Mouse (Mus musculus) v-Abl transformed pro-B cells (cell line): ENCODE data around the gene Ppp2r2c.

Experiments used
- in situ Hi-C, 2 experiments: fragments of 400-800 bp; cut with MboI; formaldehyde crosslinking; loops; one replicate each; pipeline ENCODE4 v1.15.1; 2025; ENCODE audit not compliant: unreplicated experiment in 2 of 2

Gene Ppp2r2c

DNA sequence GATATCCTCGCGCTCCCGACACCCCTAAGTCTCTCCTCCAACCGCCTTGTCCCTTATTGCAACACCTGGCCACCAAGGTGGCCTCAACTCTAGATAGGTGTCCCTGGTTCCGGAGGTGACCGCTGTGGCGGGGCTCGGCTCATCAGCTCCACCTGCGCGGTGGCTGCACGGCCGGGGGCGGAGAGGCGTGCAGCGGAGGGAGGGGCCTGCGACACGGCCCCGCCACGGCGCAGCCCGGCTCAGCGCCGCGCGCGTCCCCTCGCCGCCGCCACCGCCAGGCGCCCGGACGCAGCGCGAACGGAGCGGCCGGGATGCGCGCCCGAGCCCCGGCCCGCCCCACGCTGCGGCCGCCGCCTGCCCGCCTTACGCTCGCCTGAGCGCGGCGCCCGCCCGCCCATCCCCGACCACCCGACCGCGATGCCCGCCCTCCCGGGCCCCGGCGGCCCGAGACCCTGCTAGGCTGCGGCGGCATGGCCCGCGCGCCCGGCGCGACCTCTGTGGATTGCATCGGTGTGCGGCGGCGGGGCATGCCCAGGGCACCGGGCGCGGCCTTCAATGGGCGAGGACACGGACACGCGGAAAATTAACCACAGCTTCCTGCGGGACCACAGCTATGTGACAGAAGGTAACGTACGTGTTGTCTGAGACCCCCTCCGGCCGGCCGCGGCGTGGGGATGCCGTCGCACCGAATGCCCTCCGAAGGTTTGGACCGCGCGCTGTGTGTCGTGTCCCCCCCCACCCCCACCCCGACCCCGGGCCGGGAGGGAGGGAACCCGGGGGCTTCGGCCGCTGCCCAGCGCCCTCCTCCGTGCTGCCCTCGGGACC, at the start of gene Ppp2r2c:
TSS of gene Ppp2r2c (plus strand) at position 248 of the 825 bp plus-strand sequence.
- in situ Hi-C loops: no loop called here

DNA sequence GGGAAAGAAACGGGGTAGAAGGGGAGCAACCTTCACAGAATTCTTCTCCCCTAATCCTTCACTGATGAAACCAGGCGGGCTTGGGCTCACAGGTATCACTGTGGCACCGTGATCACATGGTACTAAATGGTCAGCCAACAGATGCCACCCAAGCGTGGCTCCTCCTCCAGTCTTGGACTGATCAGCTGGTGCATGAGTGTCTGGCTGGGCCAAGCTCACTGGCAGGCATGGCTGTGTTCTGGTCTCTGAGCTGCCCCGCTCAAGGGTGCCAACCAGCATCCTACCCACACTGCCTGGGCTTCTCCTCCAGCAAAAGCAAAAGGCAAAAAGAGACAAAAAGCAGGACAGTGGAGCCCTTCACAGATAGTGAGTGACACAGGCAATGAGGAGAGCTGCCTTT, 48.6 kb upstream of the Ppp2r2c start:
- in situ Hi-C loops: no loop called here

DNA sequence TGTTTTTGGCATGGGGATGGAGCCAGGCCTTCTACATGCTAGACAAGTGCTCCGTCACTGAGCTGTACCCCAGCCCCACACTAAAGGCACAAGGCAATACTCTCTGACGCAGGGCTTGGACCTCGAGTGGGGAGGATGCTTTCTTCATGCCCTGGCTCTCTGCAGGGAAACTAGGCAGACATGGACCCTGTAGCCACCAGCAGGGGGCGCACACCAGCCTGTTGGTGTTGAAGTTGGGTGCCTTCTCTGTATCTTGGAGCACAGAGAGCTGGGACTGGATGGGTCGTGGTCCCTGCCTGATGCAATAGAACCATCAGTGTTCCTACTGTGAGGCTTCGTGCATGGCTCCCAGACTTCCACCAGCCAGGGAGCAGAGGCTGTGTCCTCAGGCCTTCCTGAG, 48.2 kb upstream of the Ppp2r2c start:
- in situ Hi-C loops: no loop called here

- in situ Hi-C loops: no loop called here
These were observed 45.4 kb upstream of the Ppp2r2c start for GRCm38 (mm10) chr5:36822907-36823306.

- in situ Hi-C loops: no loop called here
These were observed 39.2 kb upstream of the Ppp2r2c start for GRCm38 (mm10) chr5:36829098-36829497.

- in situ Hi-C loops: no loop called here
These were observed 38.1 kb upstream of the Ppp2r2c start, which contains the start of gene Man2b2 for GRCm38 (mm10) chr5:36829913-36830879. Gene Man2b2, minus strand, starts transcription at chr5:36830653.

DNA sequence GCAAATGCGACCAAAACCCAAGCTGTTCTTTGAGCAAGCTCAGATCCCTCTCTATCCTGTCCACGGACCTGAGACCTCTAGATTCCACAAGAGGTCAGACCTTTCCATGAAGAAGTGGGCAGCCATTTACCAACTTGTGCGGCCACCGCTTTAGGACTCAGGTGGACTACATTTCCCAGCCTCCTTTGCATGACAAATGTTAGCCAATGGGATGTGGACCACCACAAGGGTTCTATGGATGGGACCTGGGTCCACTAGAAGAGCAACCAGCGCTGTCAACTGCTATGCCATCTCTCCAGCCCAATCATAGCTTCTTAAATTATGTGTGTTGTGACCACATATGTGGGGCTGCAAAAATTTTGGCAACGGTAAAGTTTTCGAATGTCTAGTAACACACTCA, 37.0 kb upstream of the Ppp2r2c start:
- in situ Hi-C loops: no loop called here

- in situ Hi-C loops: no loop called here
These were observed 32.4 kb upstream of the Ppp2r2c start for GRCm38 (mm10) chr5:36835933-36836332.

DNA sequence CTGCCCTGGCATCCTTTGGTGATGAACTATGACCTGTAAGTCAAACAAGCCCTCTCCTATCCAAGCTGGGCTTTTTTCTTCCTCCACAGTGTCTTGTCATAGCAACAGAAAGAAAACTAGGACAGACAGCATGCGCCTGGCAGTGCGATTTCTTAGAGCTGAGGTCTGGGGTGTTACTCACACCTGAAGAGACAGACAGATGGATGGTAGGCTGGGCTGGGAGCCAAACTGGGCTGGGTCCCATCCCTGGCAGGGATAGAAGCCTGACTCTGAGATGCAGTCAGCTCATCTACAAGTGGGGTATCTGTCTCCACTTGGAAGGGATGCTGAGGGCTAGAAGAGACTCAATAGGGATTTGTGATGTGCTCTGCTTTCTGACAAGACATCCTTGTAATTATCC, 29.3 kb upstream of the Ppp2r2c start:
- in situ Hi-C loops: no loop called here

GRCm38 (mm10) chr5:36839602-36840001, 28.7 kb upstream of the Ppp2r2c start:
- in situ Hi-C loops: loop anchor here in 1 of 2 experiments (10.0 kb wide), 1 partner anchor 445 kb away; no protein-coding TSS in a partner anchor

DNA sequence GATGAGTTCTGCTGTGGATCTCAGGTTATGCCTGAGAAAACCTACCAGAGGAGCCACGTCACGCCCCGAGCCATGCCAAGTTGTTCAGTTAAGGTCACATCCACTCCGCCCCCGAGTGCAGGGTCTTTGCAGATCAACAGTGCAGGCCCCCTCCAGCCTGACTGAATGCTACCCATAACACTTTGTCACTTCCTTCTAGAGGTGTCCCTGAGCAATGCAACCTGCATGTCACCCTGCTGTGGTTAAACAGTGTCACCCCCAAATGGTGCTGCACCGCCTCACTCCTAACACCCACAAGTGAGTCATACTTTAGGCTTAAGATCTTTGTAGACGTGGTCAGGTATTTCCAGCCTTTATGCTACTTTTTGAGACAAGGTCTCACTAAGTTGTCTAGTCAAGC, 28.2 kb upstream of the Ppp2r2c start:
- in situ Hi-C loops: loop anchor here in 1 of 2 experiments (10.0 kb wide), 1 partner anchor 445 kb away; no protein-coding TSS in a partner anchor

GRCm38 (mm10) chr5:36841701-36842100, 26.6 kb upstream of the Ppp2r2c start:
- in situ Hi-C loops: loop anchor here in 1 of 2 experiments (10.0 kb wide), 1 partner anchor 443 kb away; no protein-coding TSS in a partner anchor

GRCm38 (mm10) chr5:36844490-36844889, 23.8 kb upstream of the Ppp2r2c start:
- in situ Hi-C loops: loop anchor here in 1 of 2 experiments (10.0 kb wide), 1 partner anchor 440 kb away; no protein-coding TSS in a partner anchor

DNA sequence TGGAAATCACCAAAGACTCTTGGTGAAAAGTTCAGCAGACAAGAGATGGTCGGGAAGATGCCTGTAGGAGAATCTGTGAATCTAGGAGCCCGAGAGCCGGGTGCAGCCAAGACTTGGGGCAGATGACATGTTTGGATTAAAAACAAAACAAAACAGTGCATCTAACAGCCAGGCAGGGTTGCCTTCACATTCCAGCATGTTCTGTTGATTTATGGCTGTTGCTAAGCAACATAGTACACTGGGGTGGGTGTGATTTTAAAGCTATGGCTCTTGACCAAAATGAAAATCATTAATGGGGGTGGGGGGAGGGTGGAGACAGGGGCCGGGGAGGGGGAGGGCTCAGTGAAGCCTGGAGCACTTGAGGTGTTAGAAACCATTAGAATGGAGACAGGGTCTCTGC, 16.7 kb upstream of the Ppp2r2c start:
- in situ Hi-C loops: no loop called here

- in situ Hi-C loops: no loop called here
These were observed 13.1 kb upstream of the Ppp2r2c start for GRCm38 (mm10) chr5:36855180-36855579.

- in situ Hi-C loops: no loop called here
These were observed 11.8 kb upstream of the Ppp2r2c start for GRCm38 (mm10) chr5:36856529-36856928.

DNA sequence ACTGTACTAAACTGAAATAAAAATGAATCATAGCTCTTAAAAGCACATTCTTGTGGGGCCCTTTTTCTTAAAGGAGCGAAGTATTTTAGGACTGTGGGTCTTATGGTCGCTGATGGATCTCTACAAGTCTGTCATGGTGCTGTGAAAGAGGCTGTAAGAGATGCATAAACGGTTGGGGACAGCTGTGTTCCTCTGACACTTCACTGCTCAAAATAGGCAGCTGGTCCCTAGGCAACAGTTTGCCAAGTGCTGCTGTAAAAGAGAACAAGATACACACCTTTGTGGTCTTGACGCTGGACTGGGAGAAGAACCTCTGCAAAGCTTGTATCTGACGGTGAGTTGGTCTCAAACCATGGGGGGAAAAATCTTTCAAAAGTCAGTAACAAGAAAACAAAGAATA, 10.8 kb upstream of the Ppp2r2c start:
- in situ Hi-C loops: no loop called here

DNA sequence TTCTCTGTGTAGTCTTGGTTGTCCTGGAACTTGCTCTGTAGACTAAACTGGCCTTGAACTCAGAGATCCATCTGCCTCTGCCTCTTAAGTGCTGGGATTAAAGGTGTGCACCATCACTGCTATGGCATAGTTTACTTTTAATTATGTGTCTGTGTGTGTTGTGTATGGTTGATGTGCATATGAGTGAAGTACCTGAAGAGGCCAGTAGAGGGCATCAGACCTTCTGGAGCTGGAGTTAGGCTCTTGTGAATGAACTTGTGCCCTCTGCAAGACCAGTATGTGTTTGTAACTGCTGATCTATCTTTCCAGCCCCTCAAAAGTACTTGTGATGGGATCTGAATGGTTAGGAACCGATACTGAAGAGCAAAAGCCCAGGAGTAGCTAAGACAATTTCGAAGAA, 7.2 kb upstream of the Ppp2r2c start:
- in situ Hi-C loops: no loop called here

GRCm38 (mm10) chr5:36866701-36867250, 1.5 kb upstream of the Ppp2r2c start:
- in situ Hi-C loops: no loop called here

- in situ Hi-C loops: no loop called here
These were observed 752 bp upstream of the Ppp2r2c start for GRCm38 (mm10) chr5:36867561-36867960.

GRCm38 (mm10) chr5:36869186-36869577, 869 bp downstream of the Ppp2r2c start:
- in situ Hi-C loops: no loop called here
